Mouse (Mus musculus): ENCODE measurements around the gene Sez6.

GRCm38 (mm10) chr11:77978161-77978560 lies 47.6 kb downstream of the Sez6 start:
- no peak; the same call in 1 of the 2 replicates for TF ChIP-seq CTCF (conservative IDR thresholded peaks at IDR 0.05; ENCODE audit: low read length)
- no peak for TF ChIP-seq NANOG (IDR thresholded peaks at IDR 0.05; ENCODE audit: borderline replicate concordance, low read length)
- TF ChIP-seq POU5F1 (IDR thresholded peaks at IDR 0.05; ENCODE audit: borderline replicate concordance, low read length), result no peak

Data from E14TG2a.4 (cell line).